Mouse (Mus musculus) left cerebral cortex, postnatal 25 days (tissue): ENCODE data around the gene Nhsl1. TPM values are rescaled to one million over a fixed set of nuclear protein-coding genes. Genes with fewer than 3 reads are reported as not detected.

Experiments
- DNase-seq, 2 experiments: peaks; one replicate each; pipeline ENCODE4 v3.0.0; 2022; ENCODE audit warnings: low spot score in 2 of 2, mixed read lengths in 1 of 2
- intact Hi-C: fragments of 180-260 bp; cut with DNase I; formaldehyde crosslinking; loops from one replicate; pipeline ENCODE4 v1.15.1; 2025
- total RNA-seq, 2 experiments: library from RNA; stranded (reverse); gene quantifications; 2 replicates each; pipeline ENCODE4 v1.2.3; 2021

Nhsl1 gene
- total RNA-seq, result 10 to 100 TPM; 28.3 to 28.8 TPM

- peak; percentile 7 to 17 for DNase-seq
- intact Hi-C loops, result loop anchor here (1.0 to 5.0 kb wide), 2 partner anchors 38 to 67 kb away; no protein-coding TSS in a partner anchor
Observed at GRCm38 (mm10) chr10:18318916-18319481, at the start of gene Nhsl1. TSS of gene Nhsl1 (plus strand) at chr10:18318985.

- intact Hi-C loops, result no loop called here
- DNase-seq, result no peak
Observed at GRCm38 (mm10) chr10:18276090-18276734, 42.6 kb upstream of the Nhsl1 start.

- intact Hi-C loops, result no loop called here
- DNase-seq, result no peak
Observed at GRCm38 (mm10) chr10:18283991-18284390, 34.8 kb upstream of the Nhsl1 start.

DNA sequence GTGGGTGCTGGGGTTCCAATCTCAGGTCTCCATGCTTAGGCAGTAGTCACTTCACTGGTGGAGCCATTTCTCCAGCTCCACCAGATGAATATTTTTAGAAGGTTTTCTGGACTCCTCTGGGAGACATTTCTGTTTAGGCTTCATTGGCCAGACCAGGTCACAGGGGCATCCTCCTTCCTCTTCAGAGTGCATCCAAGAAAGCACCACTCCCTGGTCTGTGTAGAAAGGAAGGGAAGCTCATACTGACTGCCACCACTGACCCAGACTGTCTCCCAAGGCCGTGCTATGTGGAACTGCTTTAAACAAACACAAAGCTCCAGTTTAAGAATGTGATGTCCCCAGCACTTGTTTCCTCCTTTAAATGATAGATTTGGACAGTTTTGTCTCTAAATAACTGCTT, 29.3 kb upstream of the Nhsl1 start:
- no peak for DNase-seq
- intact Hi-C loops, result no loop called here

GRCm38 (mm10) chr10:18305106-18305505, 13.7 kb upstream of the Nhsl1 start:
- DNase-seq, result peak in 1 of 2 experiments; percentile 24
- intact Hi-C loops, result no loop called here

DNA sequence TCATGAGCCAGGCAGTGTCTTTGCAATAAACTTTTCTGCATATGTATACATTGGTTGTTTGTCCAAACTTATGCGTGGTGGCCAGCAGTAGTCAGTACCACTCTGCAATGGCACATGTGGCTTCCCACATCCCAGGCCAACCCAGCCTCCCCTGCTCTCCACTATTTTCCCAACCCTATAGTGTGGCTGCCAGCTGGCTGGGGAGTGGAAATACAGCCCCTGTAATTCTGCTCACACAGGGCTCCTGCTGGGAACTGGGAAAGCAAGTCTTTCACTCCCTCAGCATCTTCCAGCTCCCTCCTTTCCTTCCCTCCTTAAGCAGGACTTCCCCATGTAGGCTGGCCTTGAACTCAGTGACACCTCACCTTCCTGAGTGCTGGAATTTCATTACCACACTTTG, 3.7 kb upstream of the Nhsl1 start:
- no peak for DNase-seq
- intact Hi-C loops, result loop anchor here (5.0 kb wide), 1 partner anchor 42 kb away; no protein-coding TSS in a partner anchor

DNA sequence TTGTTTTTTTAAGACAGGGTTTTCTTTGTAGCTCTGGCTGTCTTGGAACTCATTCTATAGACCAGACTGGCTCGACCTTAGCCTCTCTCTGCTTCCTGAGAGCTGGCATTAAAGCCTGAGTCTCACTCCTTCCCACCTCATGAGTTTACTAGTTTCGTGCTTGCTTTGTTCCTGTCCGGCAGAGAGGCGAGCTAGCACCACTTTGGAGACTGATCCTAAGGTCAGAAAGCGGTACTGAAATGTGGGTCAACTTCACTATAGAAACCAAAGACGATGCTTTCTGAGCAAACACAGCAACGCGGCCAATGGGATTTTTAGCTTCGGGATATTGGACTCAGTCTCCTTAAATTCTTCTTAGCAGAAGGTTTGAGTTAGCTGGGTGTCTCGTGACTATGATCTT, 1.3 kb upstream of the Nhsl1 start:
- intact Hi-C loops, result loop anchor here (5.0 kb wide), 1 partner anchor 40 kb away; no protein-coding TSS in a partner anchor
- no peak for DNase-seq

GRCm38 (mm10) chr10:18317961-18318915, 547 bp upstream of the Nhsl1 start:
- DNase-seq, result peak; percentile 19 to 24
- intact Hi-C loops, result loop anchor here (1.0 to 5.0 kb wide), 2 partner anchors 39 to 68 kb away; no protein-coding TSS in a partner anchor

- intact Hi-C loops, result loop anchor here (5.0 kb wide), 1 partner anchor 38 kb away; no protein-coding TSS in a partner anchor
- DNase-seq, result no peak
Observed at GRCm38 (mm10) chr10:18319691-18320090, 906 bp downstream of the Nhsl1 start.

GRCm38 (mm10) chr10:18321861-18322260, 3.1 kb downstream of the Nhsl1 start:
- intact Hi-C loops, result no loop called here
- no peak for DNase-seq

DNA sequence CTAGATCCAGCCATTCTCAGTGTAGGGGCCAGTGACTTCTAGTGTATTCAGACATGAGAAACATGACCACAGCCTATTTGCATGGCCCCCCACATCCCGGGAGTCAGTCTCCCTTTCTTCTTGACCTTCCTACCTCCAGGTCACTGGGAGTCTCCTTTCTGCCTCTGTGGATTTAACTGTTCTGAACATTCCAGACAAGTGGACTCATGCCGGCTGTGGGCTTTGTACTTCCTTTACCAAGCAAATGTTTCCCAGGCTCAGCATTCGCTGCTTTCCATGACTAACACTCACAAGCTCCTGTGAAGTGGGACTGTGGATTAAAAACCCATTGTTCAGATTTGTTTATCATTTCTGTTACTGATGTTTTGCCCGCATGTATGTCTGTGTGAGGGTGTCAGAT, 4.9 kb downstream of the Nhsl1 start:
- DNase-seq, result no peak
- intact Hi-C loops, result no loop called here

DNA sequence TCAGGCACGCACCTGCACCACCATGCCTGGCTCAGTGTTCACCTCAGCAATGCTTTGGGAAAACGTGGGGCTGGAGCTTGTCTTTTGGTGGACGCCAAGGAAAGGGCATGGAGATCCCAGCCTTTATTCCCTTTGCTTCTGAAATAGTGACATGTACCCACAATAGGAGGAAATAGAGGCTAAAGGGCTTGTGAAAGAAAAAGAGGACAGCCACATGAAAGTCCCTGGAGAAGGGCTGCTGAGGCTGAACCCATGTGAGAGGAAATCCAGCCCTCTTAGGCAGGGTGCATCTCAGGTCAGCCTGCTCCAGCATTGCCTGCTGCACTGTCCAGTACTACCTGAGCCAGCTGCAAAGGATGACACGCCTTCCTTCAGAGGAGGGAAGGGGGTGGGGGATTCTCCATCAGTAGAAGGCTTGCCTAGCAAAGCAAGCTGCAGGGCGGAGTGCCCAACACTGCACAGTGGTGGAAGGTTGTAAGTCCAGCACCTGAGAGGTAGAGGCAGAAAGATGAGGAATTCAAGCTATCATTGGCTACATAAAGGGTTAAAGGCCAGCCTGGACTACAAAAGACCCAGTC, 9.6 kb downstream of the Nhsl1 start:
- no peak for DNase-seq
- intact Hi-C loops, result no loop called here

DNA sequence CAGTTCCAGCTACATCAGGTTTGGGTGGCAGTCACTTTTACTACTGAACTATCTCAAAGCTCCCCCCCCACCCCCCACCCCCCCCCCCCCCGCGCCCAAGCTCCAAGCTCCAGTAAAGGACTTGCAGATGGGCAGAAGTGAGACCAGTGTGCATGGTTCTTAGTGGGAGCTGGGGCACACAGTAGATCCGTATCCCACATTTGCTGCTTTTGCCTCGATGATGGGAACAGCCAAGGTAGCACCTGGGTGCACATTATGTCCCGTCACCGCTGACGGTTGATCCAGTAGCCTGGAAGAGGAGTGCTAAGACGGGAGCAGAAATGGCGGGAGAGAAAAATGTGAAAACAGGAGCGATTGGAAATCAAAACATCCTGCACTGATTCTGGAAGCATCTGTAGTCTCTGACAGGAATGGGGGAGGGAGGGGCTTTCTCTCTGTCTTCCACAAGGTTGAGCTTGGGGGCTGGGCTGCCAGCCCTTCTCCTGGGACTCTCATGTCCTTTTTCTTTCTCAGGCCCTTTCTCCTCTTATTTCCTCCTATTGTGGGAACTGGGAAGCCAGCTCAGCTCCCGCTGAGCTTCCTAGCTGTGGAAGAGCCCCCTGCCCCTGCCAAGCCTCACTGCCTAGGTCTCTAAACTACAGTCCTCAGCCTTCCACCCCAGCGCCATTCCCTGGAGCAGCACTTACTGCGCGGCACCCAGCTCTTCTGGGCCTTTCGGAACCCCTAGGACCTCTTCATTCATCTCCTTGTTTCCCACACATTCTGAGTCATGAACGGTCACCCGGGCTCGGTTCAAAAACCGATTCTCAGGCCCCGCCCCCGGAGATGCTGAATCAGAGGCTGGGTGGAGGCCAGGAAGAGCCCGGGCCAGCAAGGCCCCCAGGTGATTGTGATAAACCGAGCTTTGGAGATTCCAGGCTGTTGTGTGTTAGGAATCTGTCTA, 10.6 kb downstream of the Nhsl1 start:
- intact Hi-C loops, result no loop called here
- no peak for DNase-seq

- intact Hi-C loops, result no loop called here
- no peak for DNase-seq
Observed at GRCm38 (mm10) chr10:18330445-18330844, 11.7 kb downstream of the Nhsl1 start.

GRCm38 (mm10) chr10:18333575-18333974, 14.8 kb downstream of the Nhsl1 start:
- intact Hi-C loops, result no loop called here

DNA sequence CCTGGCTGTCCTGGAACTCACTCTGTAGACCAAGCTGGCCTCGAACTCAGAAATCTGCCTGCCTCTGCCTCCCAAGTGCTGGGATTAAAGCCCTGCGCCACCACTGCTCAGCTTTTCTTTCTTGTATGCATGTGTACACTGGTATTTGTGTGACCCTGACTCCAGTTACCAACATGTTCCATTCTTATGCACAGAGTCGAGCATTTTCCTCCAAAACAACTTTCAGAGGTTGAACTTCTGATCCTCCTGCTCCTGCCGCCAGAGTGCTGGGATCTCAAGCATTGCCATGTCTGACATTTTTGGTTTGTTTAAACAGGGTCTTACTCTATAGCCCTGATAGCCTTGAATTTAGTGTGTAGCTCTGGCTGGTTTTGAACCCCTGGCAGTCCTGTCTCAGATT, 15.4 kb downstream of the Nhsl1 start:
- no peak for DNase-seq
- intact Hi-C loops, result no loop called here

More at GRCm38 (mm10) chr10:18333575-18333974, 14.8 kb downstream of the Nhsl1 start:
- no peak for DNase-seq

GRCm38 (mm10) chr10:18334734-18335133, 15.9 kb downstream of the Nhsl1 start:
- DNase-seq, result no peak

GRCm38 (mm10) chr10:18337725-18338124, 18.9 kb downstream of the Nhsl1 start:
- intact Hi-C loops, result no loop called here
- no peak for DNase-seq

More at GRCm38 (mm10) chr10:18334734-18335133, 15.9 kb downstream of the Nhsl1 start:
- intact Hi-C loops, result no loop called here

DNA sequence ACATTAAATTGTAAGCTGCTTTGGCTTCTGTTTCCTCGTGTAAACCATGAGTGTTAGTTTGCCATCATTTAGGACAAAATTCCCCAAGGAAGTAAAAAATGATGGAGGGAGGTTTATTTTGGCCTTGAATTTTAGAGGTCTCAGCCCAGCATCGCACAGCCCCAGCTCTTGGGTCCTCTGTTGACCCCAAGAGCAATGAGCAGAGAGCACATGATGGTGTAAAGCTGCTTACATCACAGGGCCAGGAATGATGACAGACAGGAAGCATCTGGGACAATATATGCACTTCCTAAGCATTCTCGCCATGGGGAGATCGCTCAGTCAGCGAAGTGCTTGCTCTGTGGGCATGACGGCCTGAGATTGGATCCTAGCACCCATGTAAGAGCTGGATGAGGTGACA, 20.6 kb downstream of the Nhsl1 start:
- intact Hi-C loops, result no loop called here
- DNase-seq, result no peak
